9 mouse cellular contexts compared by ENCODE assay signal in the genomic region with DNA sequence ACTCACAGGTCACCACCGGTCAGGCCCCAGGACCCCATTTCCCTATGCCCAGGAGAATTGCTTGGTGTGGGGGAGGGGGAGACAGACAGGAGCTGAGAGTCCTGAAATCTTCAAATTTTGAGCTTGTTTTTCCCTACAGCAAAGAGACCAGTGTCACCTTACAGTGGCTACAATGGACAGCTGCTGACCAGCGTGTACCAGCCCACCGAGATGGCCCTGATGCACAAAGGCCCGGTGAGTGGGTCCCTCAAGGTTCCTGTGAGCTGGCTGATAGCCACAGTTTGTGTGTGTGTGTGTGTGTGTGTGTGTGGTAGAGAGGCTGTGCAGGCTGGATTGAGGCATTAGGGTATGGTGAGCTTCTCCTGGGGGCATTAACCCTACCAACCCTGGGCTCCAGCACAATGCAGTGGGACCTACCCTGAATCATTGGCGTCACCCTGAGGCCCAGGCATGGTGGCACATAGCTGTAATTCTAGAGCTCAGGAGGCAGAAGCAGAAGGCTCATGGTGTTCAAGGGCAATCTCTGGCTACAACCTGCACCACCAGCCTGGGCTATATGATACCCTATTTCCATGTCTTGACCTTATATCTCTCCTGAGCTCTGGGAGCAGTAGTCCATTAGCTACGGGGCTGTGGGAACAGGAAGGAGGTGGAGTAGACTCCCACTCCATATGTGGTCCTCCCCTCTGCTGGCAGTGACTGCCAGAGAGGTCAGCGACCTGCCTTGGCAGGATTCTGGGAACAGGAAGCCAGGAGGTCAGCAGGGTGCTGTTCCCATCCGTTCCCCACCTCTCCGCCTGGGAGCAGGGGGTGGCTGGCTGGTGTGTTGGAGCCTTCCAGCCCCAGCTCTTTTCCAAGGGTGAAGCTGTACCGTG. TPM values are rescaled to one million over a fixed set of nuclear protein-coding genes. Genes with fewer than 3 reads are reported as not detected.
DNase-seq lines count a peak whose midpoint lies in the region; ATAC-seq and TF ChIP-seq lines count a peak whose summit lies in the region.
"Had no signal": no experiment of that assay in that cellular context is flagged by ENCODE, and none has a peak within 500 bp of the region (broad histone marks: within the 10 kb centered on the region; RNA-seq: fewer than 3 reads in every experiment).

No protein-coding gene starts in this region.

- 33% methylated on average over 10 of the region's 10 CpGs for WGBS in lung, adult 2 months
- 9% methylated on average over 10 of the region's 10 CpGs for WGBS in kidney, adult 2 months
- WGBS in forebrain, embryonic 16.5 days, result 73% methylated on average over 10 of the region's 10 CpGs

- peaks cover 2% of the 10 kb centered on the region; the same call in 1 of the 2 replicates for H3K36me3 ChIP-seq in kidney, adult 2 months (ENCODE audit: control insufficient read depth, insufficient read depth, low read length)
- no peaks in the 10 kb centered on the region for H3K36me3 ChIP-seq in forebrain, embryonic 16.5 days (ENCODE audit: control insufficient read depth, insufficient read depth)

- H3K4me2 ChIP-seq in forebrain, embryonic 16.5 days (ENCODE audit: low read length), result no peak overlapping the region

- intact Hi-C loops in gastrocnemius, postnatal 14 days (cut with DNase I; ENCODE audit: low total_unique reads), result no loop called here

- no peaks in the 10 kb centered on the region for H3K27me3 ChIP-seq in kidney, adult 2 months (replicated peaks; ENCODE audit: control insufficient read depth, insufficient read depth, low read length)
- no peaks in the 10 kb centered on the region for H3K27me3 ChIP-seq in forebrain, embryonic 16.5 days (replicated peaks; ENCODE audit: control insufficient read depth, insufficient read depth, low read length)

- TF ChIP-seq POLR2A in lung, adult 2 months (IDR thresholded peaks at IDR 0.05; ENCODE audit: borderline replicate concordance, extremely low read depth, low read depth, low read length), result no peak; the same call in 1 of the 2 replicates
- no peak for TF ChIP-seq POLR2A in kidney, adult 2 months (IDR thresholded peaks at IDR 0.05; ENCODE audit: low read depth, low read length)

- no peak overlapping the region for H3K4me3 ChIP-seq in lung, adult 2 months (replicated peaks; ENCODE audit: extremely low read depth, low read depth, low read length)
- no peak overlapping the region for H3K4me3 ChIP-seq in kidney, adult 2 months (ENCODE audit: insufficient read depth, low read depth, low read length)
- H3K4me3 ChIP-seq in forebrain, embryonic 16.5 days (replicated peaks; ENCODE audit: low read length), result no peak overlapping the region
- H3K4me3 ChIP-seq: erythroblast, embryonic 14.5 days had no signal

- H3K4me1 ChIP-seq in lung, adult 2 months (ENCODE audit: control insufficient read depth, insufficient read depth, low read length), result peaks cover 10% of the 10 kb centered on the region; the same call in 1 of the 2 replicates
- peaks cover 46% of the 10 kb centered on the region for H3K4me1 ChIP-seq in kidney, adult 2 months (ENCODE audit: control insufficient read depth, insufficient read depth, low read length)
- H3K4me1 ChIP-seq in forebrain, embryonic 16.5 days (replicated peaks; ENCODE audit: control insufficient read depth, insufficient read depth, low read length), result peaks cover 4% of the 10 kb centered on the region; the same call in 1 of the 2 replicates

- no peak for TF ChIP-seq CTCF in lung, adult 2 months (IDR thresholded peaks at IDR 0.05; ENCODE audit: insufficient read depth, low read length)
- no peak for TF ChIP-seq CTCF in kidney, adult 2 months (conservative IDR thresholded peaks at IDR 0.05; ENCODE audit: insufficient read depth, insufficient read length, low read depth, low read length)

- no peaks in the 10 kb centered on the region for H3K9me3 ChIP-seq in forebrain, embryonic 16.5 days (ENCODE audit: control insufficient read depth, low read length)

- H3K27ac ChIP-seq in kidney, adult 2 months (ENCODE audit: insufficient read depth, low read depth, low read length), result peak overlapping the region; percentile 83
- H3K27ac ChIP-seq in forebrain, embryonic 16.5 days (ENCODE audit: low read length), result no peak overlapping the region

- peak; percentile 57 to 61 for DNase-seq in lung, adult 18-20 months
- DNase-seq in lung, adult 2 months, result no peak
- peak; percentile 49 for DNase-seq in gastrocnemius, postnatal 14 days
- DNase-seq in kidney, adult 2 months, result peak; percentile 94
- DNase-seq in lung, postnatal 14 days, result peak; percentile 54
- no peak for DNase-seq in frontal cortex, postnatal 25 days (ENCODE audit: low spot score in 2 of 2)
- DNase-seq in MN1 (ENCODE audit: low spot score), result no peak

- no peak overlapping the region for H3K9ac ChIP-seq in forebrain, embryonic 16.5 days (replicated peaks; ENCODE audit: low read depth, low read length)

- ATAC-seq in forebrain, embryonic 16.5 days, result no peak

RNA-seq across cellular contexts. Expression of a gene that starts 15.8 kb away (rescaled TPM):
- 14.3 and 18.2 TPM in 2 replicates for polyA plus RNA-seq in lung, adult 2 months (2012; rRNA removed)
- total RNA-seq in gastrocnemius, postnatal 14 days (2021), result 10 to 100 TPM; 39.1 to 43.0 TPM
- 241 and 285 TPM in 2 replicates for polyA plus RNA-seq in kidney, adult 2 months (2012; rRNA removed)
- polyA plus RNA-seq in forebrain, embryonic 16.5 days (2015; fragmentation: Nextera tagmentation; extraction: Ambion mirVana), result 6.1 and 7.0 TPM in 2 replicates

RNA-seq across cellular contexts. Expression of a gene that starts 23.1 kb away (rescaled TPM):
- polyA plus RNA-seq in lung, adult 2 months (2012; rRNA removed), result 2.5 and 5.0 TPM in 2 replicates
- total RNA-seq in gastrocnemius, postnatal 14 days (2021), result under 1 TPM; 0.55 to 0.84 TPM
- 0.61 and 0.91 TPM in 2 replicates for polyA plus RNA-seq in kidney, adult 2 months (2012; rRNA removed)
- polyA plus RNA-seq in forebrain, embryonic 16.5 days (2015; fragmentation: Nextera tagmentation; extraction: Ambion mirVana), result 0.94 and 0.95 TPM in 2 replicates
- polyA plus RNA-seq: erythroblast, embryonic 14.5 days had no signal

Comparison
In these comparisons a context has a peak if more than half of its experiments do, and no peak if none do; other contexts are left out.
1. DNase-seq: peak in lung, adult 18-20 months (2 of 2), gastrocnemius, postnatal 14 days (single experiment), kidney, adult 2 months (single experiment) and lung, postnatal 14 days (single experiment); none in lung, adult 2 months (single experiment), frontal cortex, postnatal 25 days (0 of 2) and MN1 (single experiment).
2. RNA of a gene that starts 15.8 kb away (polyA plus RNA-seq): 241 to 285 TPM in kidney, adult 2 months; 14.3 to 18.2 TPM in lung, adult 2 months and 6.1 to 7.0 TPM in forebrain, embryonic 16.5 days; every median in the first group is over 10 times any median in the second.